Mouse (Mus musculus): ENCODE measurements around the gene Lrrc46.

- TF ChIP-seq POLR2A (IDR thresholded peaks at IDR 0.05; ENCODE audit: borderline replicate concordance, extremely low read depth, low read depth, low read length): no peak
- no peak for TF ChIP-seq CTCF (IDR thresholded peaks at IDR 0.05; ENCODE audit: insufficient read depth, low read length)
Observed at GRCm38 (mm10) chr11:97044902-97045301, 3.7 kb upstream of the Lrrc46 start.
